Mouse (Mus musculus): ENCODE measurements around the gene Tent5c. TPM values are rescaled to one million over a fixed set of nuclear protein-coding genes. Genes with fewer than 3 reads are reported as not detected.

The Tent5c gene
- polyA plus RNA-seq, 1 experiment from 2014 or later: 7.4 TPM

GRCm38 (mm10) chr3:100464596-100464995 is 24.5 kb downstream of the Tent5c start:
- Histone ChIP-seq H3K27ac (ENCODE audit: low read depth, low read length) (no peak overlapping the region), H3K36me3 (ENCODE audit: control insufficient read depth, insufficient read depth, low read length) (no peaks in the 10 kb centered on the region), H3K4me2 (no peak overlapping the region), H3K4me3 (ENCODE audit: low read depth, low read length) (no peak overlapping the region), H3K27me3 (ENCODE audit: control insufficient read depth, insufficient read depth, low read length) (no peaks in the 10 kb centered on the region), H3K4me1 (ENCODE audit: control insufficient read depth, insufficient read depth, low read length) (peaks cover 8% of the 10 kb centered on the region; the same call in 1 of the 2 replicates), H3K9ac (ENCODE audit: low read depth, low read length) (no peak overlapping the region), H3K9me3 (replicated peaks; ENCODE audit: control insufficient read depth, low read length) (no peaks in the 10 kb centered on the region)
- no peak for ATAC-seq (replicated peaks; ENCODE audit: insufficient number of reproducible peaks, low FRiP score, low TSS enrichment)
- 90% methylated on average over 5 of the region's 5 CpGs for WGBS (ENCODE audit: insufficient replicate concordance)

- Histone ChIP-seq H3K4me3 (ENCODE audit: low read depth, low read length) (no peak overlapping the region), H3K27me3 (ENCODE audit: control insufficient read depth, insufficient read depth, low read length) (no peaks in the 10 kb centered on the region), H3K9ac (ENCODE audit: low read depth, low read length) (no peak overlapping the region), H3K4me1 (ENCODE audit: control insufficient read depth, insufficient read depth, low read length) (peaks cover 8% of the 10 kb centered on the region; the same call in 1 of the 2 replicates), H3K9me3 (replicated peaks; ENCODE audit: control insufficient read depth, low read length) (no peaks in the 10 kb centered on the region), H3K4me2 (peak overlapping the region; percentile 25), H3K36me3 (ENCODE audit: control insufficient read depth, insufficient read depth, low read length) (no peaks in the 10 kb centered on the region), H3K27ac (ENCODE audit: low read depth, low read length) (no peak overlapping the region)
- ATAC-seq (replicated peaks; ENCODE audit: insufficient number of reproducible peaks, low FRiP score, low TSS enrichment): no peak
- 50% methylated on average over 2 of the region's 2 CpGs for WGBS (ENCODE audit: insufficient replicate concordance)
Observed at GRCm38 (mm10) chr3:100463959-100464265, 25.2 kb downstream of the Tent5c start.

GRCm38 (mm10) chr3:100463160-100463958 is 25.8 kb downstream of the Tent5c start:
- H3K9ac ChIP-seq (ENCODE audit: low read depth, low read length): no peak overlapping the region
- no peak overlapping the region for H3K27ac ChIP-seq (ENCODE audit: low read depth, low read length)
- H3K4me1 ChIP-seq (ENCODE audit: control insufficient read depth, insufficient read depth, low read length): peaks cover 8% of the 10 kb centered on the region; the same call in 1 of the 2 replicates
- no peak overlapping the region for H3K4me3 ChIP-seq (ENCODE audit: low read depth, low read length)
- 0 out of 2 replicates have a peak, but pooled peaks have one; percentile 16 for ATAC-seq (replicated peaks; ENCODE audit: insufficient number of reproducible peaks, low FRiP score, low TSS enrichment)
- H3K9me3 ChIP-seq (replicated peaks; ENCODE audit: control insufficient read depth, low read length): no peaks in the 10 kb centered on the region
- H3K4me2 ChIP-seq: peak overlapping the region; percentile 25
- 28% methylated on average over 12 of the region's 12 CpGs for WGBS (ENCODE audit: insufficient replicate concordance)
- H3K36me3 ChIP-seq (ENCODE audit: control insufficient read depth, insufficient read depth, low read length): no peaks in the 10 kb centered on the region
- no peaks in the 10 kb centered on the region for H3K27me3 ChIP-seq (ENCODE audit: control insufficient read depth, insufficient read depth, low read length)

GRCm38 (mm10) chr3:100462235-100463083 is 26.7 kb downstream of the Tent5c start:
- peaks cover 8% of the 10 kb centered on the region; the same call in 1 of the 2 replicates for H3K4me1 ChIP-seq (ENCODE audit: control insufficient read depth, insufficient read depth, low read length)
- H3K9ac ChIP-seq (ENCODE audit: low read depth, low read length): no peak overlapping the region
- WGBS (ENCODE audit: insufficient replicate concordance): 82% methylated on average over 8 of the region's 8 CpGs
- no peak overlapping the region for H3K4me3 ChIP-seq (ENCODE audit: low read depth, low read length)
- H3K36me3 ChIP-seq (ENCODE audit: control insufficient read depth, insufficient read depth, low read length): no peaks in the 10 kb centered on the region
- H3K27me3 ChIP-seq (ENCODE audit: control insufficient read depth, insufficient read depth, low read length): no peaks in the 10 kb centered on the region
- ATAC-seq (replicated peaks; ENCODE audit: insufficient number of reproducible peaks, low FRiP score, low TSS enrichment): no peak
- H3K9me3 ChIP-seq (replicated peaks; ENCODE audit: control insufficient read depth, low read length): no peaks in the 10 kb centered on the region
- H3K4me2 ChIP-seq: no peak overlapping the region
- H3K27ac ChIP-seq (ENCODE audit: low read depth, low read length): no peak overlapping the region

DNA sequence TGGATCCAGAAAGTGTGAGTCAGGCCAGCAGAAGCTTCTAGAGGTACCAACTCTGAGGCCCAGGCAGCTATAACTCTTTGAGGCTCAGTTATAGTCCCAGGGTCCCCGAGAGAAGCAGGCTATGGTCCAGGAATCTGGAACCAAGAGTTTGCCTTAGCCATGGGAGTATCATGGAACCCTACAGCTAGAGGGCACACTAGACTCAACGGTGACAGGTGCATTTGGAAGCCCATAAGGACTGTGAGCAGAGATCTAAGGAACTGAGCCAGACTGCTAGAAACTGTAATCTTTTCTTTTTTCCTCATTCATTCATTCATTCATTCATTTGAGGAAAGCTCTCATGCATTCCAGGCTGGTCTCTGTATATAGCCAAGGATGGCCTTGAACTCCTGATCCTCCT is 28.6 kb downstream of the Tent5c start:
- Histone ChIP-seq H3K4me3 (ENCODE audit: low read depth, low read length) (no peak overlapping the region), H3K27ac (ENCODE audit: low read depth, low read length) (no peak overlapping the region), H3K27me3 (ENCODE audit: control insufficient read depth, insufficient read depth, low read length) (no peaks in the 10 kb centered on the region), H3K9me3 (replicated peaks; ENCODE audit: control insufficient read depth, low read length) (no peaks in the 10 kb centered on the region), H3K4me1 (ENCODE audit: control insufficient read depth, insufficient read depth, low read length) (peaks cover 8% of the 10 kb centered on the region; the same call in 1 of the 2 replicates), H3K36me3 (ENCODE audit: control insufficient read depth, insufficient read depth, low read length) (no peaks in the 10 kb centered on the region), H3K4me2 (no peak overlapping the region), H3K9ac (ENCODE audit: low read depth, low read length) (no peak overlapping the region)
- 84% methylated on average over 2 of the region's 2 CpGs for WGBS (ENCODE audit: insufficient replicate concordance)
- no peak for ATAC-seq (replicated peaks; ENCODE audit: insufficient number of reproducible peaks, low FRiP score, low TSS enrichment)

DNA sequence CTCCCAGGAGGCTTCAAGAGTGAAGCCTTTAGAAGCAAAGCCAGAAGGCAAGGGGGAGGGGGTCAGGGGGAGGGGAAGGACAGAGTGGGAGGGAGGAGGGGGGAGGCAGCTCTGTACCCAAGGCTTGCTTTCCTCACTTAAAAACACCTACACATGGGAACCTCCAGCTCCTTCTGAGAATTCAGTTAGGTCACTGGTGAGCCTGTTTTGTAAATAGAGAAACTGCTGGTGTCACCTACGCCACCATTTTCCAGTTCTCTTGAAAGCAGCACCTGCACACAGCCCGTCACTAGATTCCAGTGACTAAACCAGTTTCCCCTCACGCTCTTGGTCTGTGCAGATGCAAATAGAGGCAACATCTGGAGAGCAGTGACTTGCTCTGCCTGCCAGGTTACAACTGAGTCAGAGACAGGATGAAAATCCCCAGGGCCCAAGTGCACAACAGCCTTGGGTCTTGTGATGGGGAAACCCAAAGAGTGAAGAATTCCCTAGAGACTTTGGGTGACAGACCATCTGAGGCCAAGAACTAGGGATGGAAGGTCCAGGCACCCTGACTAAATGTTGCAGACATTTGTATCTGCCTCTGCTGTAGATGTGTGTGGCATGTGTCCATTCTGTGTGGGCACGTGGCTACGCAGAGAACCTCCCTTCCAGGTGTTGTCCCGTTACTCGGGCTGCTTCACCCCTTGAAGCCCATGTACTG is 45.2 kb downstream of the Tent5c start:
- 85% methylated on average over 7 of the region's 7 CpGs for WGBS (ENCODE audit: insufficient replicate concordance)
- Histone ChIP-seq H3K27ac (ENCODE audit: low read depth, low read length) (no peak overlapping the region), H3K4me2 (no peak overlapping the region), H3K4me1 (ENCODE audit: control insufficient read depth, insufficient read depth, low read length) (peaks cover 22% of the 10 kb centered on the region), H3K9me3 (replicated peaks; ENCODE audit: control insufficient read depth, low read length) (no peaks in the 10 kb centered on the region), H3K4me3 (ENCODE audit: low read depth, low read length) (no peak overlapping the region), H3K36me3 (ENCODE audit: control insufficient read depth, insufficient read depth, low read length) (no peaks in the 10 kb centered on the region), H3K27me3 (ENCODE audit: control insufficient read depth, insufficient read depth, low read length) (no peaks in the 10 kb centered on the region), H3K9ac (ENCODE audit: low read depth, low read length) (no peak overlapping the region)
- no peak for ATAC-seq (replicated peaks; ENCODE audit: insufficient number of reproducible peaks, low FRiP score, low TSS enrichment)

GRCm38 (mm10) chr3:100442499-100442898 is 46.6 kb downstream of the Tent5c start:
- no peak for ATAC-seq (replicated peaks; ENCODE audit: insufficient number of reproducible peaks, low FRiP score, low TSS enrichment)

DNA sequence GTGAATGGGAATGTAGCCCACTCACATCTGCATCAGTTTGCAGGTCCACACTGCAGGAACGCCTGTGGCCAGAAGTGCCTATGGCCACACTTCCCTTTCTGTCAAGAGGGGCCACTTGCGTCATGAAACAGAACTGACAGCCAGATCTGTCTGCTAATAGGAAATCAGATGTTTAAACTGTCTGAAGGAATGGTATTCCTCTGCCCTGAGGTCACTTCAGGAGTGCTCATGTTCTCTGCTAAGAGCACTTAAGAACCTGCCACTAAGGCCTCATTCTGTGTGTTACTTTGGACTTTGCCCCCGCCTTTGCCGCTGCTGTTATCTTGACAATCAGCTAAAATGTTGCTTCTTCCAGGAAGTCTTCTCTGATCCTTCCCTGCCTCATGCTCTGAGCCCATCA is 48.4 kb downstream of the Tent5c start:
- Histone ChIP-seq H3K9ac (ENCODE audit: low read depth, low read length) (no peak overlapping the region), H3K4me1 (ENCODE audit: control insufficient read depth, insufficient read depth, low read length) (peaks cover 22% of the 10 kb centered on the region), H3K36me3 (ENCODE audit: control insufficient read depth, insufficient read depth, low read length) (no peaks in the 10 kb centered on the region), H3K27ac (ENCODE audit: low read depth, low read length) (no peak overlapping the region), H3K4me3 (ENCODE audit: low read depth, low read length) (no peak overlapping the region), H3K4me2 (no peak overlapping the region), H3K9me3 (replicated peaks; ENCODE audit: control insufficient read depth, low read length) (no peaks in the 10 kb centered on the region), H3K27me3 (ENCODE audit: control insufficient read depth, insufficient read depth, low read length) (no peaks in the 10 kb centered on the region)
- WGBS (ENCODE audit: insufficient replicate concordance): 49% methylated on average over 4 of the region's 4 CpGs
- ATAC-seq (replicated peaks; ENCODE audit: insufficient number of reproducible peaks, low FRiP score, low TSS enrichment): no peak

More at GRCm38 (mm10) chr3:100442499-100442898, 46.6 kb downstream of the Tent5c start:
- Histone ChIP-seq H3K4me2 (no peak overlapping the region), H3K9me3 (replicated peaks; ENCODE audit: control insufficient read depth, low read length) (no peaks in the 10 kb centered on the region), H3K4me3 (ENCODE audit: low read depth, low read length) (no peak overlapping the region), H3K4me1 (ENCODE audit: control insufficient read depth, insufficient read depth, low read length) (peaks cover 22% of the 10 kb centered on the region), H3K27me3 (ENCODE audit: control insufficient read depth, insufficient read depth, low read length) (no peaks in the 10 kb centered on the region), H3K27ac (ENCODE audit: low read depth, low read length) (no peak overlapping the region), H3K9ac (ENCODE audit: low read depth, low read length) (no peak overlapping the region), H3K36me3 (ENCODE audit: control insufficient read depth, insufficient read depth, low read length) (no peaks in the 10 kb centered on the region)
- 84% methylated on average over 6 of the region's 6 CpGs for WGBS (ENCODE audit: insufficient replicate concordance)

Measured in heart, embryonic 11.5 days (tissue).